Mouse (Mus musculus): ENCODE results near the gene Gnaz.

GRCm38 (mm10) chr10:74989814-74990213 is 22.8 kb downstream of the Gnaz start:
- TF ChIP-seq CTCF (IDR thresholded peaks at IDR 0.05; ENCODE audit: low read depth, low read length), result no peak
- TF ChIP-seq TAL1 (conservative IDR thresholded peaks at IDR 0.05; ENCODE audit: low read depth, low read length), result no peak
- TF ChIP-seq POLR2AphosphoS5 (IDR thresholded peaks at IDR 0.05; ENCODE audit: insufficient replicate concordance, low read depth, low read length), result no peak
